Mouse (Mus musculus): Measurements from ENCODE around the gene Ranbp3.
"Not testable (repeated sequence)": the region's sequence is repeated elsewhere in the genome, so short reads cannot be mapped to it uniquely, and the experiment has no call there.

Ranbp3 gene

DNA sequence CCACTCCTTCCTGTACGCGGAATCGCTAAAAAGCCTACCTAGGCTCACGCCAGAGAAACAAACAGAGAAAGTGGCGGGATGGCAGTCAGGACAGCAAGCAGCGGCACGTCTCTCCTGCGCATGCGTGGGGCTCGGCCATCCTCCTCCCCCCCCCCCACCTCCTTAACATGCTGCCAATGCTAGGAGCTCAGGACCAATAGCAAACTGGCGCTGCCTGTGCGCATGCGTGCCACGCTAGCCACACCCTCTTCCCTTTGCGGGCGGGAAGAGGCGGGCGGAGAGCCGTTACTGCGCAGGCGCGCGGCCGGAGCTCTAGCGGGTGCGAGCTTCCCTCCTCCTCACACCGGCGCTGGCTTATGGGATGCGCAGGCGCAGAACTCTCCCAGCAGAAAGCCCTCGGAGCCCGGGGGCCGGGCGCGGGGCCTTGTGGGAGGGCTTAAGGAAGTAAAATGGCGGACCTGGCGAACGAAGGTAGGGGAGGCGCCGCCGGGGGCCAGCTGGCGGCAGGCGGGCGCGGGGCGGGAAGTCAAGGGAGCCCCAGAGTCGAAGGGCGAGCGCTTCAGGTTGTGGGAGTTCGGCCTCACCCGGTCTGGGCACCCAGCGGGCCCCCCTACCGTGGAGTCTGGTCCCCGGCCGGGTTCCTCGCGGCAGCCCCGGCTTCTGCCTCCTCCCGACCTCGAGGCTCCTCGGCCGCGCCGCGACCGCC is at the start of gene Ranbp3:
Ranbp3 (plus strand) TSS at position 354 of the 706 bp plus-strand sequence.
- DNase-seq: peak; percentile 100

DNA sequence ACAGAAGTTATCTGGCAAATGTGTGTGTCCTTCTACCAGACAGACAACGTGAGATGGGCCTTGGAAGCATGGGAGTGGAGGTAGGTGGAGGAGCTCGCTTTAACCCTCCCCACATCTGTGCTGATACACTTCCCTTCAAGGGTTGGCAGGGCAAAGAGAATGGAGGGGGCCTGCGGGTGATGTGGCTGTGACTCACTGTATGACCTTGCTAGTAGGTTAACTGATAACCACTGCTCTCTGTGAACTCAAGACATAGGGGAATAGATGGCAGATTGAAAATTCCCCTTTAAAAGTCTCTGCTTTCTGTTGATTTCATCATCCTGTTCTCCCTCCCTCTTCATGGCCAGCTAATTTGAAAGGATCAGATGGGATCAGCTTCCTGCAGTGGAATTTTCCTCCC is 47.6 kb upstream of the Ranbp3 start:
- no peak for DNase-seq

DNA sequence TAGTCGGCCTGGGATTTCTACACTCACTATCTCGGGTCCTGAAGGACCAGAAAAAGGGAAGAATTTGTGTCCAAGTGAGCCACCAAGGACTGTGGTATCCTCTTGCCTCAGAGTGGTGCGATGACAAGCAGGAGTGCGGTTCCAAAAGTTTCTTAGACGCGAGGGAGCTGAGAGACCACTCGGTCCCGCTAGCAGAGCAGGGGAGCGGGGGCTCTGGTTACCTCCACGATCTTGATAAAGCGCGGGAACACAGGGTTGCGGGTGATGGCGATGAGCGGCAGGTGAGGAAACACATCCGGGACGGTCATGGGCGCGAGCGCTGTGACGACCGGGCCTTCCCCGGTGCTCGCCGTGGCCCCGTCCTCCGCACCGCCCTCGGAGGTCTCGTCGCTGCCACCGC is 46.8 kb upstream of the Ranbp3 start:
- DNase-seq: peak; percentile 45

DNA sequence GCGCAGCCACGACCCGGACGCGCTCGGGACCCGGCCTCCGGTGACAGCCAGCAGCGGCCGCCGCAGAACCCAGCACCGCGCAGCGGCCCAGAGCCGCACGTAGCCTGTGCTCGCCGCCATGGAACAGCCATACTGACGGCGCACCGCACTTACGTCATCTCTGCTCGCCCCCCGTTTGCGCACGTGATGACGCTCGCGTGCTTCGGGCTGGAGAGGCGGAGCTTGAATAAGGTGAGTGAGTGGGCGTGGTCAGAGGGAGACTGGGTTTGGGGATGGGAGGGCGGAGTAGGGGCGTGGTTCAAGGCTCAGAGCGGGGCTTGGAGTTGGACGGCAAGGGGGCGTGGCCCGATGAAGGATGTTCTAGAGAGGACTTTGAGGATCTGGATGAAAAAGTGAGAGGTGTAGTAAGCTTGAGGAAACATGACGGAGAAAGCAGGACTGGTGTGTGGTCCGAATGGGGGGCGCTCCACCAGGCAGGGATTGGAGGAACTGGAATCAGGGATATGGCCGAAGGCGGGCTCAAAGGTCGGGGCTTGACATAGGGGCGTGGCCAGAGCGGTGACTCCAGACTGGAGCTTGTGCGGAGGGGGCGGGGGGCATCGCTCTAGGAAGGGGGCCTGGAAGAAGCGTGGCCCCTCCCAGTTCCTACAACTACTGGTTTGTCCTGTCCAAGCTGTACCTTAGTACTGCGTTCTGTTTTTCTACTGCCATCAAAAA is 46.2 kb upstream of the Ranbp3 start, which contains the start of gene Lonp1:
Lonp1 (minus strand) TSS at position 134 of the 717 bp plus-strand sequence.
- peak; percentile 95 for DNase-seq

DNA sequence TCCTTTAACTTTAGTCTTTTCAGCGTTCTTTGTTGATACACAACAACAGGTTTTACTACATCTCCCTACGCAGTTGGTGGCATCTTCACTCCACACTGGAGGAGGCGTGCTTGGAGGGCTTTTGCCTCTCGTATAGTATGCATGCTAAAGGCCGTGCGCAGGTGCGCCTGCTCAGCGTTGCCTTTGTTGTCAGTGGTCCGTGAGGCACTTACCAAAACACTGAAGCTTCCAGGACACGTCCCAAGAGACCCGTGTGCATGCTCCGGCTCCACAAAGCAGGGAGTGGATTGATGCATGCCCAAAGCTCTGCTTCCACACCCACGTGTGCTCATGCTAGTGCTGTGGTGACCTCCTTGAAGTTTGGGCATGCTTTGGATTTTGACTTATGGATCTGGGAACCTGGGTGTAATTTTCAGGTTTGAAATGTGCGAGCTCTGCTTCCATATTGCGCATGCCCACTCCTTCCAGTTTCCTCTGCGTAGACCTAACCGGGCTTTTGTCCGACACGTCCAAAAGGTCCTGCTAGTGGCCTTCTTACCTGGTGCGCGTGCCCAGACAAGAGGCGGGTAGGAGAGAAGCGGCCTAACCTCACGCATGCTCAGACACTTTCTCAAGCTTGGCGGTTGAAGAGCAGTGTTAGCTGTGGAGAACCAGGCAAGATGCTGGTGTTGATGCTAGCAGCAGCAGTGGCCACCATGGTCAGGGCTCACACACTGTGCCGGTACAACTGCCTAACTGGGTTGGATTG is 45.4 kb upstream of the Ranbp3 start, which contains the start of gene Catsperd:
Catsperd (plus strand) TSS at position 614 of the 748 bp plus-strand sequence.
- DNase-seq: no peak

DNA sequence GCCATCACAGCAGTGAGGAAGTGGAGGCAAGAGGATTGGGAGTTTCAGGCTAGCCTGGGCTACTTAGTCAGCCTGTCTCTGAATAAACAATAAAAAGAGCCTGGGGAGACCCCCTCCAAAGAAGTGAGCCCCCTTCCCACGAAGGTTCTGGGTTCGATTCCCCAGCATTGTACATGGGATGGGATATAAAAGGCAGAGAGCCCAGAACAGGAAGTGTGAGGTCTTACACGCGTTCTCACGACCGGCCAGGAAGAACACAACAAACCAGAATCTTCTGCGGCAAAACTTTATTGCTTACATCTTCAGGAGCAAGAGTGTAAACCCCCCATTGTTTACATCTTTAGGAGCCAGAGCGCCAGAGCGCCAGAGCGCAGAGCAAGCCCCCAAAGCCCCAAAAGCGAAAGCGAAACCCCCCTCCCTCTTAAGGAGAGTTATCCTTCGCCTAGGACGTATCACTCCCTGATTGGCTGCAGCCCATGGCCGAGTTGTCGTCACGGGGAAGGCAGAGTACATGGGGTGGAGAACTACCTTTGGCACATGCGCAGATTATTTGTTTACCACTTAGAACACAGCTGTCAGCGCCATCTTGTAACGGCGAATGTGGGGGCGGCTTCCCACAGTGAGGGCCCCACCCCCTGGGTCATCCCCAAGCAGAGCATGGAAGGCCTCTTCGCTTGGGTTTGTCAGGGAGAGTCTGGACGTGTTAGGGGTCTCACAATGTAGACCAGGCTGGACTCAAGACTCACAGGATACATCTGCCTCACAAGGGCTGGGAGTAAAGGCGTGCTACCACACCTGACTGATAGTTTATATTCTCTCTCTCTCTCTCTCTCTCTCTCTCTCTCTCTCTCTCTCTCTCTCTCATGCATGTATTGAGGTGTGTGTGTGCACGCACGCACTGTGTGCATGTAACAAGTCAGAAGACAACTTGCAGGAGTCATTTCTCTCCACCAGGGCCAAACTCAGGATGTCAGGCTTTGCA is 43.0 kb upstream of the Ranbp3 start:
- not testable (repeated sequence) for DNase-seq

DNA sequence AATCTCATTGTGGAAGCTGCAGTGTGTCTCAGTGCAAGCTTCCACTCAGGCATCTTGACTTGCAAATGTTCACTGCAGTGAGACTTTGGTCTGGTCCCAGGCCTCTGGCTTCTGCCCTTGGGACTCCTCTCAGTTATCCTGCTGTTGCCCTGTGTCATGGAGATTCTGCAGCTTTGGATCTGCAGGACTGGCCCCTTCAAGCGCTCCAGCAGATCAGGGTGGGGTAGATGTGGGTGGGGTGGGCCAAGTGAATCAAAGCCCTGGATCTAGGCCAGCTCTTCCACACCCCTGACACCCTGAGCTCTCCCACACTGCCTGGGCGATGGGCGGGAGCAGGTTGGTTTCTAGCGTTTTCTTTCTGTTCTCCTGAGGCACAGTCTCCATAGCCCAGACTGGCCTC is 41.3 kb upstream of the Ranbp3 start:
- no peak for DNase-seq

DNA sequence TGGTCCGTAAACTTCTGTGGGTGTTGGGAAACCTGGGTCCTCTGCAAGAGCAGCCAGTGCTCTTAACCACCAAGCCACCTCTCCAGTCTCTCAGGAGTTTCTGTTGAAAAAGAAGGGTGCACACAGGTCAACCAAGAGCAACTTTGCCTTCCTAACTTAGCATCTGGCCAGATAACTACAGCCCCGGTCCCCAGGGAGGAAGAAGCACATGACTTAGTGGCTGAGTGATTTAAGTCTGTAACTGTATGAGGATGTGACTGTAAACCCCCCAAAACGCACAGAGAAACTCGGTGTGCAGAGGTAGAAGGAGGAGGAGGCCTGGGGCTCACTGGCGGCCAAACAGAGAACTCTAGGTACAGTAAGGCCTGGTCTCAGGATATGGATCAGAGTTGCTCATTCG is 39.1 kb upstream of the Ranbp3 start:
- DNase-seq: no peak

DNA sequence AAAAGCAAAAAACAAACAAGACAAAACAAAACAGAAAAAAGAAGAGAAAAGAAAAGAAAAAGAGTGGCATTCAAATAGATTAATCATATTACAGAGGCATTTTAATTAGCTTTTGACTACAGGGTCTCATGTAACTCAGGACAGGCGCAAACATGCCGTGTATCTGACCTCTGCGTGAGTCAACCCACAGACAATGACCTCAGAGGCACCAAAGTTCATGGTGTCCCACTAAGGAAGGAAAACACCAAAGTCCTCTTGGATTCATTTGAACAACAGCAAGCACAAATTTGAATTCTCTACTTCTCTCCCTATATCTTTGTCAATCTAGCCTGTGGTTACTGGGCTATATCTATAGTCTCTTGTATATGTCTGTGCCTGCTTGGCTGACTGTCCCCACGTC is 29.9 kb upstream of the Ranbp3 start:
- no peak for DNase-seq

DNA sequence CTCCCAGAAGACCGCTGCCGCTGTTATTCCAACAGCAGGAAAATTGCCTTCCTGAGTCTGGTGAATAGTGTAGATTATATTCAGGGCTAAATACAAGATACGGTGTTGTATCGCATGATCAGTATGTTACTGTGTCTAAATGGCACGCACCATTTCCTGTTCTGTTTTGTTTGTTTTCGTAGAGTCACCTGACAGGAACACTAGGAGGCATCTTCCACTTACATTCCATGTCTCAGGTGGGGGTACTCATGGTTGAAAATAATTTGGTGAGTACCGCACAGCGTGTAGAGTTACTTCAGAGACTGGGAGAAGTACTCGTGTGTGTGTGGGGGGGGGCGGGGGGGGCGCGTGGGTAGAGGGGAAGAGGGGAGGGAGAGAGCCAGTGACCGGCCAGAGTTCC is 25.5 kb upstream of the Ranbp3 start:
- DNase-seq: no peak

DNA sequence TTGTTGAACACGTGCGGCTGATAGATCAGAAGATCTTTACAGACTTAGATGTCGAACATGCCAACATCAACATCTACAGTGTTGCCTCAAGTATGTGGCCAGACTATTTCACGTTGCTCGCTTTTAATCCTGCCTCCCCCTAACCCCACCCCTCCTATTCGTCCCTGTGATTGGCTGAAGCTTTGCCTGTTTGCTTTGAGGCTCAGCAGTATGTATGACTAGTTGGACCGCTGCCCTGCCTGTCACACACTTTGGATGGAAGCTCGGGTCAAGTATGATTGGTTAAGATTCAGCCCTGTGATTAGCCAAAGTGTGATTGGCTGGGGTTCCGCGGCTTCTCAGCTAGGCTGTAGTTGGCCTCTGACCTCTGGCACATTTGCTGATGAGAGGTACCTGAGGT is 21.3 kb upstream of the Ranbp3 start:
- no peak for DNase-seq

DNA sequence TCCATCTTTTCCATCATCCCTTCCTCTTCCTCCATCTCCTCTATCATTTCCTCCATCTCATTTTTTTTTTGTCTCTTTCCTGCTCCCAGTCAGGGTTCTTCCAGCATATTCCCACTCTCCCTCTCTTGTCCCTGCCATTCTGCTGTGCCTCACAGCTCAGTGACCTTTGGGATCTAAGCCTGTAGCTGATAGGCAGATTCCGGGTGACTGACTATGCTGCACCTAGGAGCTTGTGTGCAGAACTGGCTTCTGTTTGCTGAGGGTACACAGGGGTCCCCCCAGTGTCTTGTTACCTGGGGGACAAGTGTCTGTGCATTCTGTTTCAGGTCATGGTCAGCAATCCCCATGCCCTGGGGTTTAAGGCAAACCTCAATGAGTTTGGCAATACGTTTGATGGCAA is 18.3 kb upstream of the Ranbp3 start:
- DNase-seq: no peak

DNA sequence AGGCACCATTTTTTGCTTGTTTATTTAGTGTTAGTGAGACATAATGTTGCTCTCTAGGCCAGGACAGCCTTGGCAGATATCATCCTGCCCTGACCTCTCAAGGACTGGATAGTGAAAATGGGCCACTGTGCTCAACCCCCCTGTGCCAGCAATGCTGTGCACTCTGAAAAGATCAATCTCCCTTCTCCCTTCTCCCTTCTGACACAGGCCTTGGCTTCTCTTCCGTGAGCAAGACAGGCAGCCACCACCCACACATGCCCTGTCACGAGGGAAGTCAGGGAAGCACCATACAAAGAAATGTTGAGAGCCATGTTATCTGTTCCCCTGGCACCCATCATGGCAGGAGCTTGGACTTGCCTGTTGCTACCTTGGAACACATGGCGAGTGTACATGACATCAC is 17.8 kb upstream of the Ranbp3 start:
- DNase-seq: no peak

DNA sequence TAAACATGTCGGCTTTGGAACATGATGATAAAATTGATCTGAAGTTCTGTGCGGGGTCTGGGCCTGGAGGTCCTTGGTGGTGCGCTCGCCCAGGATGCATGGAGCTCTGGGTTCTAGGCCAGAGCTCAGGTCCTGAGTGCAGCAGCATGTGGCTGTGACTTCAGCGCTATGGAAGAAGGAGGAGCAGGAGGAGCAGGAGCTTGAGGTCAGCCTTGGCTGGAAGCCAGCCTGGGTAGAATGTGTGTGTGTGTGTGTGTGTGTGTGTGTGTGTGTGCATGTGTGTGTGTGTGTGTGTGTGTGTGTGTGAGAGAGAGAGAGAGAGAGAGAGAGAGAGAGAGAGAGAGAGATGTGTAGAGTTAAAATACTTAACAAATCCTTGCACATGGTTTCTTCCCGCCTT is 16.9 kb upstream of the Ranbp3 start:
- no peak for DNase-seq

DNA sequence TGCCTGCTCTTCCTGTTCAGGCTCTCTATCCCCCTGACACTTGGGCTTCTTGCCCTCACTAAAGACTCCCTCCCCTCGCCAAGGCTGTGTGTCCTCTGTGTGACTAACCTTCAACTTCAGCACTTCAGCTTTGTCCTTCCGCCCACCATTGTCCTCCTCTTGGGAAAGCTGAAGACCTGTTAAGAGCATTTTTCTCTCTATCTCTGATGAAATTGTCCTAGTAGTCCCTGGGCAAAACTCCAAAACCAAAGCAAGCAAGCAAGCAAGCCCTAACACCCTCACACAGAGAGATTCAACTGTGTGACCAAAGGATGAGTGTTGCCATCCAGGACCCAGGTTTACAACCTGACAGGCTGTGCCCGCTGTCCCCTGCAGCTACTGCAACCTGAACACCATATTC is 9.4 kb upstream of the Ranbp3 start:
- no peak for DNase-seq

DNA sequence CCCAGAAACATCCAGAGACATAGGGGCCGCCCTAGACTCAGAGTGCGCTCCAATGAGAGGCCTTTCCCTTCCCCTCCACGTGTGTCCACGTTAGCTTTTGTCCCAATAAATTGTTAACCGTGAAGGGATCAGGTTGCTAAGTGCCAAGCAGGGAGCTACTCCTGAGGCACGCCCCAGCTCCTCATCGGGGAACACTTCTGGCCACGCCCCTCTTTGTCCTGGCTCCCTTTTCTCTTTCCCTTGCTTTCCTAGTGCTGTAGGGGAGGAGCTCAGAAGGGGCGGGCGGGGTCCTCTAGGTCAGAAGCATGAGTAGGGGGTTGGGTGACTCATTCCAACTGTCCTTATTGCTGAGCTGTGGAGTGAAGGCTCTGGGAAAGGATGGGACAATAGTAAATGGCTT is 8.8 kb upstream of the Ranbp3 start:
- no peak for DNase-seq

DNA sequence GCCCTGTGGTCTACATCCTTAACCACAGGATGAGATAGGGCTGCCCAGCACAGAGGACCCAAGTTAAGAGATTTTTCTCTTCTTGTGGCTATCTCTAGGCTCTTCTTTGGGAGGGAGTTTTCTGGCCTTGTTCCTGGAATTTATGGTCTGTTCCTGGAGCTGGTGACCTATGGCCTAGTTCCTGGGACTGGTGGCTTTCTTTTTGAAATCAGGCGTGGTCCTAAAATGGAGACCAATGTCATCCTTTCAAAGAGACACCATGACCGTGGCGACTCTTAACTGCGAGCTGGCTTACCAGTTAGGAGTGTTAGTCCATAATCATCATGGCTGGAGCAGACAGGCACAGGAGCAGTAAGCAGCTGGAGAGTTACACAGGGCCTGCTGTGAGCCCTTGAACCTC is 6.7 kb upstream of the Ranbp3 start:
- DNase-seq: no peak

DNA sequence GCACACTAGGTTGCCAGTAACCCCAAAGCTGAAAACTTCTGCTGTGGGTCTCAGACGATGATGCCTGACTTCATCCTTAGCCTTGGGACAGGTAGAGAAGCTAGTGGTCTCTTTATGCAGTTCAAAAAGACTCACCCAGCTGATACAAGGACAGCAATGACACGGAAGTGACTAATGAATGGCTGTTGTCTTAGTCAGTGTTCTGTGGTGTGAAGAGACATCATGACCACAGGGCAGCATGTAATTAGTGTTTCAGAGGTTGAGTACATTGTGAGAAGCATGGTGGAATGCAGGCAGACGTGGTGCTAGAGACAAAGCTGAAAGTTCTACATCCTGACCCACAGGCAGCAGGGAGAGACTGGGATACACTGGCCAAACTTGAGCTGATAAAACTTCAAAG is 5.5 kb upstream of the Ranbp3 start:
- no peak for DNase-seq

DNA sequence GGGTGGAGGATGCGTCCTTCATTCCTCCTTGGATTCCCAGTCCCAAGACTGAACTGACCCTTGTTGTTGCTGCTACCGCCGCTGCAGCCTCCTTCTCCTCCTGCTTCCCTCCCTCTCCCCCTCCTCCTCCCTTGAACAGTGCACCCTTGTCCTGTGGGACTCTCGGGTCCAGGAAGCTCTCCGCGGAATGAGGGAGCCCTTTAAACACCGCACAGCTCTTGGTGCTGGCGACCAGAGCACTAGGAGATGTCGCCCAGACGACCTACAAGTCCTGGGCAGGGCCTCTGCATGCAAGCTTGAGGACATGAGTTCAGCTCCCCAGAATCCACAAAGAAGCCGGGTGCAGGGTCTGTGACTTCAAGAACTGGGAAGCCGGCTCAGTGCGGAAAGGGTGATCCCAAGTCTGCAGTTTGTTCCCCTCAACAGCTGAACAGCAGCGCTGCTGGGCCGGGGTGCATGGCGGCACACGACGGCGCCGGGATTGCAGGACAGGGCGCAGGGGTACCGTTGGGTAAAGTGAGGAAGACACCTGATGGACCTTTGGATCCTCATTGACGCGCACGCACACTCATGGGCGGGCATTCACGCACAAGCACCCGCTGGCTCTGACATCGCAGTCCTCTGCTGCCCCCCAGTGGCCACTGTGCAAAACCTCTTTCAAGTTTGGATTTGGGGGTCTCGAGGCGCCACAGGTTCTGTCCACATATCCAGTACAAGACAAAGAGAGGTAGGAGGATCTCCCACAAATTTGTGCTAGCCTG is 4.5 kb upstream of the Ranbp3 start:
- peak; percentile 75 for DNase-seq

DNA sequence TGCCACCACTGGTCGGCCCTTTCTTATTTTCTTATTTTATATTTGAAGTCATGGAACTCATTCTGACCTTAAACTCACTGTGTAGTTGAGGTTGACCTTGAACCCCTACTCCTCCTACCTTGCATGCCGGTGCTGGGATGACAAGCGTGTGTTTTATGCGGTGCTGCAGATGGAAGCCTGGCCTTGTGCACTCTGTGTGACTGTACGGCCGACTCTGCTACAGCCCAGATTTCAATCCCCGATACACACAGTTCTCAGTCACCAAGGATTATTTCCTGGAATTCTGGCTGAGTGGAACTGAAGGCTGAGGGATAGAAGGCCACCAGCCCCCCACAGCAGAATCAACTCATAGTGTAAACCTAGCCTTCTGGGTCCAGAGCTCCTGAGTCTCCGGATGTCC is 3.3 kb upstream of the Ranbp3 start:
- no peak for DNase-seq

DNA sequence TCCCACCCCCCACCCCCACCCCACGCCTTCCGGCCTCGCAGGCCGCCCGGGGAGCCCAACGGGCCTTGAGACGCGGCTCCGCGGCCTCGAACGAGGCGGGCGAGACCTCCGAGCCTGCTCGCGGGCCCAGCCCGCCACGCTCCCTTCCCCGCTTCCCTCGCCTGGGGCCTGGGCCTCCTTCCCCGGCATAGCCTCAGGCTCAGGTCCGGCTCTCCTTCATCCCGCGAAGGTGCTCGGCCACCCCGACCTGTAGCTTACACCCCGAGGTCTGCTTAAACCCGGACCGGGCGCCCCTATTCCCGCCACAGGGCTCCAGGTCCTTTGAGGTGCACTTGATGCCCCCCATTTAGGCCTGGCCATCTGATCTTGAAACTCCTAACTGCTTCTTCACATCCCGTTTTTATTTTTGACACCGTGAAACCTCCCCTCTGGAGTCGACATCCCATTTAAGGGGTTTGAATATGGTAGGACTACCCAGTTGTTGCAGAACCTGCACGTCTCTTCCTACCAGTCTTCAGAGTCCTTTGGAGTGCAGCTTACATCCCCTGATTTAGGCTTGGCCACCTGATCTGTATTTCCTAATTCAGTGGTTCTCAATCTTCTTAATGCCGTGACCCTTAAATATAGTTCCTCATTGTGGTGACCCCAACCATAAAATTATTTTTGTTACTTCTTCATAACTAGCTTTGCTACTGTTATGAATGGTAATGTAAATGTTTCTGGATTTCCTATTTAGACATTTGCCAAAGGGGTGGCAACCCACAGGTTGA is 738 bp downstream of the Ranbp3 start:
- DNase-seq: no peak

Data from right cerebral cortex, postnatal 25 days (tissue).